Mouse (Mus musculus): ENCODE measurements around the gene Apol11b. TPM values are rescaled to one million over a fixed set of nuclear protein-coding genes. Genes with fewer than 3 reads are reported as not detected.
"Not testable (repeated sequence)": the region's sequence is repeated elsewhere in the genome, so short reads cannot be mapped to it uniquely, and the experiment has no call there.

Gene Apol11b
- polyA plus RNA-seq (2015; fragmentation: Nextera tagmentation; extraction: Ambion mirVana) = 0.25 and 0.33 TPM in 2 replicates

DNA sequence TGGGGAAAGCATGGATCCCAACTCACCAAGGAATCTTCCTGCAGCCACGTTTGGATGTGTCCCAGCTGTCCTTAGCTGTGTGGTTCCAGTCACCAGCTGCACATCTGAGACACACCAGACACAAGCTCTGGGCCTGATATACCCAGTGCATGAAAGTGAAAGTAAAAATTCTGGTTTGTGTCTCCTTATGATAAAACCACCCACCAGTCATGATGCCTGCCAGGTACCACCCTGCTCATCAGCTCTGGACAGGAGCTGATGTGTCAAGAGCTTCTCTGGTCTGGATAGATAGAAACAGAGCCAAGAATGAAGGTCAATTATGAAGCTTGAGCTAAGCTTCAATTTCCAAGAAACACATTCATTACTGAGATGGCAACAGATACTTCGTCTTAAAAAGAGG, at the start of gene Apol11b:
Apol11b (minus strand) TSS at position 111 of the 400 bp plus-strand sequence.
- H3K27ac ChIP-seq (ENCODE audit: low read length); H3K27me3 ChIP-seq (ENCODE audit: control insufficient read depth, insufficient read depth, low read length); H3K36me3 ChIP-seq (ENCODE audit: control insufficient read depth, insufficient read depth); ATAC-seq (replicated peaks; ENCODE audit: extremely low read depth, insufficient read depth, low FRiP score); H3K4me2 ChIP-seq (ENCODE audit: low read depth, low read length); H3K4me1 ChIP-seq (ENCODE audit: control insufficient read depth, insufficient read depth, low read length); H3K9me3 ChIP-seq (replicated peaks; ENCODE audit: control insufficient read depth, low read length); H3K9ac ChIP-seq (ENCODE audit: low read length); H3K4me3 ChIP-seq (ENCODE audit: low read length): not testable (repeated sequence)
- WGBS = 62% methylated on average over 2 of the region's 2 CpGs

DNA sequence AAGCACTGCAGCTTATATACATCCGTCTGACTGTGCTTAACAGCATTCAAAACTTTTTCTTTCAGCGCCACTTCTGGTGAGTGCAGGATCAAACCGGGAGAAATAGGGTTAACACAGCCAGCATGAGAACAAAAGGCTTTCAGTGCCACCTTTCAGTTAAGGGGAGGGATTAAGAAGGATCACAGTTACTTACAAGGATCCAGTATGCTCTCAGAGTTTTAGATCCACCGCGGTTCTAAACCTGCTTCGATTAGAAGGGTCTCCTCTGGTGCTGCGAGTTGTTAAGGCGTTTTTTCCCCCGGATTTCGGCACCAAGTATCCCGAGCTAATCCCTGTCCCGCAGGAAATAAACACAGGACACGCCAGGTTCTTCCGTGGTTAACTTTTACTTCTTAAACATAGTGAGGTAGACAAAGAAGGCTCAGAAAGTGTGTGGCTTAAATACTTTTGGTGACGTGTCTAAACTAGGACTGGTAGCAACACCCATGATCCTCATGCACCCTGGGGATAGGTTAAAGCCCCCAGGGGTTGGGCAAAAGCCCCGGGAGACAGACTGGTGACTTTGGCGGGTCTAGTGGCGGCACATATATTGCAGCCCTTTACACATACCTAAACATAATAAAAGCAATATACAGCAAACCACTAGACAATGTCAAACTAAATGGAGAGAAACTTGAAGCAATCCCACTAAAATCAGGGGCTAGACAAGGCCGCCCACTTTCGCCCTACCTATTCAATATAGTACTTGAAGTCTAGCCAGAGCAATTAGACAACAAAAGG, 48.6 kb upstream of the Apol11b start:
- not testable (repeated sequence) for H3K27me3 ChIP-seq (ENCODE audit: control insufficient read depth, insufficient read depth, low read length); H3K36me3 ChIP-seq (ENCODE audit: control insufficient read depth, insufficient read depth); ATAC-seq (replicated peaks; ENCODE audit: extremely low read depth, insufficient read depth, low FRiP score); H3K9me3 ChIP-seq (replicated peaks; ENCODE audit: control insufficient read depth, low read length); H3K27ac ChIP-seq (ENCODE audit: low read length); H3K4me1 ChIP-seq (ENCODE audit: control insufficient read depth, insufficient read depth, low read length)
- Histone ChIP-seq H3K4me3 (ENCODE audit: low read length) (peak overlapping the region; percentile 46), H3K9ac (ENCODE audit: low read length) (peak overlapping the region; percentile 47), H3K4me2 (ENCODE audit: low read depth, low read length) (peak overlapping the region; percentile 64)
- 10% methylated on average over 19 of the region's 20 CpGs for WGBS

- not testable (repeated sequence) for H3K9ac ChIP-seq (ENCODE audit: low read length); H3K4me1 ChIP-seq (ENCODE audit: control insufficient read depth, insufficient read depth, low read length); ATAC-seq (replicated peaks; ENCODE audit: extremely low read depth, insufficient read depth, low FRiP score); H3K4me3 ChIP-seq (ENCODE audit: low read length); H3K4me2 ChIP-seq (ENCODE audit: low read depth, low read length); H3K27me3 ChIP-seq (ENCODE audit: control insufficient read depth, insufficient read depth, low read length); H3K9me3 ChIP-seq (replicated peaks; ENCODE audit: control insufficient read depth, low read length); H3K36me3 ChIP-seq (ENCODE audit: control insufficient read depth, insufficient read depth); H3K27ac ChIP-seq (ENCODE audit: low read length)
- 10% methylated on average over 10 of the region's 11 CpGs for WGBS
Measured at GRCm38 (mm10) chr15:77683944-77684343, 40.9 kb upstream of the Apol11b start.

- 63% methylated on average over 1 of the region's 1 CpGs for WGBS
- H3K9ac ChIP-seq (ENCODE audit: low read length); ATAC-seq (replicated peaks; ENCODE audit: extremely low read depth, insufficient read depth, low FRiP score); H3K36me3 ChIP-seq (ENCODE audit: control insufficient read depth, insufficient read depth); H3K27me3 ChIP-seq (ENCODE audit: control insufficient read depth, insufficient read depth, low read length); H3K27ac ChIP-seq (ENCODE audit: low read length); H3K9me3 ChIP-seq (replicated peaks; ENCODE audit: control insufficient read depth, low read length); H3K4me3 ChIP-seq (ENCODE audit: low read length); H3K4me1 ChIP-seq (ENCODE audit: control insufficient read depth, insufficient read depth, low read length); H3K4me2 ChIP-seq (ENCODE audit: low read depth, low read length): not testable (repeated sequence)
Measured at GRCm38 (mm10) chr15:77674081-77674480, 31.0 kb upstream of the Apol11b start.

GRCm38 (mm10) chr15:77661841-77662240, 18.8 kb upstream of the Apol11b start:
- not testable (repeated sequence) for H3K27me3 ChIP-seq (ENCODE audit: control insufficient read depth, insufficient read depth, low read length); H3K4me3 ChIP-seq (ENCODE audit: low read length); H3K36me3 ChIP-seq (ENCODE audit: control insufficient read depth, insufficient read depth); H3K4me1 ChIP-seq (ENCODE audit: control insufficient read depth, insufficient read depth, low read length); ATAC-seq (replicated peaks; ENCODE audit: extremely low read depth, insufficient read depth, low FRiP score); H3K27ac ChIP-seq (ENCODE audit: low read length); H3K9ac ChIP-seq (ENCODE audit: low read length); H3K9me3 ChIP-seq (replicated peaks; ENCODE audit: control insufficient read depth, low read length); H3K4me2 ChIP-seq (ENCODE audit: low read depth, low read length)
- WGBS = 65% methylated on average over 2 of the region's 2 CpGs

GRCm38 (mm10) chr15:77659773-77660172, 16.7 kb upstream of the Apol11b start:
- H3K27me3 ChIP-seq (ENCODE audit: control insufficient read depth, insufficient read depth, low read length); H3K4me1 ChIP-seq (ENCODE audit: control insufficient read depth, insufficient read depth, low read length); H3K9me3 ChIP-seq (replicated peaks; ENCODE audit: control insufficient read depth, low read length); H3K27ac ChIP-seq (ENCODE audit: low read length); H3K36me3 ChIP-seq (ENCODE audit: control insufficient read depth, insufficient read depth); H3K9ac ChIP-seq (ENCODE audit: low read length); ATAC-seq (replicated peaks; ENCODE audit: extremely low read depth, insufficient read depth, low FRiP score); H3K4me3 ChIP-seq (ENCODE audit: low read length); H3K4me2 ChIP-seq (ENCODE audit: low read depth, low read length): not testable (repeated sequence)
- 67% methylated on average over 1 of the region's 1 CpGs for WGBS

DNA sequence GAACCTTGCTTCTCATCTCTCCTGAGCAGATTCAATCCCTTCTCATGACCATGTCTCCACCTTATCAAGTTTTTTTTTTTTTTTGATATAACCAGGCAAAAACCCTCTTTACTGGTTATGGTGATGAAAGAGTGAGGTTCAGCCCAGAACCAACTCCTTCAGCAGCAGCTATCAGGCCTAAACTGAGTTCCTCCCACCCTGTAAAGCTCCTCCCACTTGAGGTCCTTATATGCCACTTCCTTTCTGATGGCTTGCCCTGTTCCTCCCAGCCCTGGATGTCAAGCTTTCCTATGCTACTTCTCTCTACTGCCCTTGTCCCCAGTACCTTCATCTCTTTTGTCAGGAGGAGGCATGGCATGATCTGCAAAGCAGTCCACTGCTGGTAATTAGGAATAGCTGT, 8.1 kb upstream of the Apol11b start:
- H3K36me3 ChIP-seq (ENCODE audit: control insufficient read depth, insufficient read depth); H3K9me3 ChIP-seq (replicated peaks; ENCODE audit: control insufficient read depth, low read length); H3K9ac ChIP-seq (ENCODE audit: low read length); H3K27ac ChIP-seq (ENCODE audit: low read length); H3K4me2 ChIP-seq (ENCODE audit: low read depth, low read length); H3K27me3 ChIP-seq (ENCODE audit: control insufficient read depth, insufficient read depth, low read length); H3K4me3 ChIP-seq (ENCODE audit: low read length); ATAC-seq (replicated peaks; ENCODE audit: extremely low read depth, insufficient read depth, low FRiP score); H3K4me1 ChIP-seq (ENCODE audit: control insufficient read depth, insufficient read depth, low read length): not testable (repeated sequence)

GRCm38 (mm10) chr15:77629822-77630221, 13.3 kb downstream of the Apol11b start:
- H3K27ac ChIP-seq (ENCODE audit: low read length); H3K9me3 ChIP-seq (replicated peaks; ENCODE audit: control insufficient read depth, low read length); H3K4me1 ChIP-seq (ENCODE audit: control insufficient read depth, insufficient read depth, low read length); H3K4me3 ChIP-seq (ENCODE audit: low read length); H3K9ac ChIP-seq (ENCODE audit: low read length); H3K4me2 ChIP-seq (ENCODE audit: low read depth, low read length); H3K27me3 ChIP-seq (ENCODE audit: control insufficient read depth, insufficient read depth, low read length); H3K36me3 ChIP-seq (ENCODE audit: control insufficient read depth, insufficient read depth); ATAC-seq (replicated peaks; ENCODE audit: extremely low read depth, insufficient read depth, low FRiP score): not testable (repeated sequence)
- WGBS = 55% methylated on average over 3 of the region's 3 CpGs

- H3K27me3 ChIP-seq (ENCODE audit: control insufficient read depth, insufficient read depth, low read length); H3K4me2 ChIP-seq (ENCODE audit: low read depth, low read length); H3K9me3 ChIP-seq (replicated peaks; ENCODE audit: control insufficient read depth, low read length); H3K4me3 ChIP-seq (ENCODE audit: low read length); H3K27ac ChIP-seq (ENCODE audit: low read length); ATAC-seq (replicated peaks; ENCODE audit: extremely low read depth, insufficient read depth, low FRiP score); H3K4me1 ChIP-seq (ENCODE audit: control insufficient read depth, insufficient read depth, low read length); H3K36me3 ChIP-seq (ENCODE audit: control insufficient read depth, insufficient read depth); H3K9ac ChIP-seq (ENCODE audit: low read length): not testable (repeated sequence)
- 52% methylated on average over 9 of the region's 9 CpGs for WGBS
Measured at GRCm38 (mm10) chr15:77628647-77629046, 14.4 kb downstream of the Apol11b start.
